Mouse (Mus musculus) kidney, adult 2 months (tissue): Measurements from ENCODE around the gene Nrp1. TPM values are rescaled to one million over a fixed set of nuclear protein-coding genes. Genes with fewer than 3 reads are reported as not detected.

Source experiments
- DNase-seq: peaks from one replicate; pipeline ENCODE4 v3.0.0; 2021
- H3K27ac ChIP-seq: fragments of 200-500 bp; 2 replicates; pipeline ENCODE4 v1.5.1; 2012; ENCODE audit warnings: low read depth, low read length, control low read depth, inconsistent platforms; ENCODE audit not compliant: insufficient read depth
- H3K27me3 ChIP-seq: fragments of 200-500 bp; replicated peaks from 2 replicates; pipeline ENCODE4 v1.6.1; 2012; ENCODE audit warnings: mild to moderate bottlenecking, moderate library complexity, low read length, inconsistent platforms; ENCODE audit not compliant: control insufficient read depth, insufficient read depth
- H3K36me3 ChIP-seq: fragments of 200-500 bp; 2 replicates; pipeline ENCODE4 v1.6.1; 2012; ENCODE audit warnings: mild to moderate bottlenecking, moderate library complexity, low read length, inconsistent platforms; ENCODE audit not compliant: control insufficient read depth, insufficient read depth
- H3K4me1 ChIP-seq: fragments of 200-500 bp; 2 replicates; pipeline ENCODE4 v1.6.1; 2011; ENCODE audit warnings: low read length; ENCODE audit not compliant: control insufficient read depth, insufficient read depth
- H3K4me3 ChIP-seq: fragments of 200-500 bp; 2 replicates; pipeline ENCODE4 v1.5.1; 2011; ENCODE audit warnings: mild to moderate bottlenecking, low read depth, low read length, control low read depth; ENCODE audit not compliant: insufficient read depth
- CTCF ChIP-seq: fragments of 200-500 bp; conservative IDR thresholded peaks from 2 replicates; pipeline ENCODE4 v1.5.1; 2011; ENCODE audit warnings: low read depth, mild to moderate bottlenecking, control low read depth, low read length, moderate library complexity, mixed read lengths; ENCODE audit not compliant: insufficient read depth, insufficient read length
- POLR2A ChIP-seq: fragments of 200-500 bp; IDR thresholded peaks from one replicate; pipeline ENCODE4 v1.6.1; 2011; ENCODE audit warnings: low read depth, low read length, control low read depth
- WGBS: fragments of 180-500 bp; shearing (Covaris S2); methylation state at CpG from one replicate; pipeline ENCODE4 v1.1.7; 2018; 5-methylcytosine and 5-hydroxymethylcytosine counted together
- polyA plus RNA-seq: library from polyadenylated mRNA; depleted of rRNA; stranded (reverse); fragments of >200 nt; gene quantifications from 2 replicates; pipeline ENCODE4 v1.2.3, GENCODE M21; 2012

The Nrp1 gene
- polyA plus RNA-seq, 1 experiment: 54.3 TPM

DNA sequence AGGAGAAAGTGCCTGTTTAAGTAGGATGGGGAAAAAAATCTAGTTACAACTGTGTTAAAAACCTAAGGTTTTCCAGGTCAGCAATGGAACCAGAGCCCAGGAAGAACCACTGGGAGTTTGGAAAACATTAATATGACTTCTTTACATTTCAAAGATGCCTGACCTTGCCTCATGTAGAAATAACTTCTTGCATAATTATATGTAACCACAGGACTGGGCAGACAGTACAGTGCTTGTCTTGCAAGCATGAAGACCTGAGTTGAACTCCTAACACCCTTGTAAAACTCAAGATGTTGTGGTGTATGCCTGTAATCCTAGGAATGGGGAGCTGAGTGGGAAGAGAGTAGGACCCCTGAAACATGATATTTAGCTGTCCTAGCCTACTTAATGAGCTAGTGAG is 61.6 kb downstream of the Nrp1 start:
- peaks cover 2% of the 10 kb centered on the region for H3K36me3 ChIP-seq

DNA sequence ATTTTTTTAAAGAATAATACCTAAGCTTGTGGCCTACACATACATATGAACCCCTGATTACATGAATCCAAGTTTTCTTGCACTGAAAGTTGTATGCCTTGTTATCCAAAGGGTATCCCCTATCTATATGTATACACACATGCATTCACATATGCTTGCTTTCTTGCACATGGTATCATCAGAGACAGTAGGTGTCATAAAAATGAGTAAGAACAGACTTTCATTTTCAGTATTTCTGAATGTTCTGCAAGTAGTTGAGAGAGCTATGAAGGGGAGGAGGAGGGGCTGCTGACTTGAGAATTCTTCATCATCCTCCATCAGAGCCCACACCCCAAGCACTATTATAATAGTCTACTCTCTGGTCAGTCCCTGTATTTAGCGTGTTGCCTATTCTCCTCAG is 62.0 kb downstream of the Nrp1 start:
- peaks cover 14% of the 10 kb centered on the region; the same call in 1 of the 2 replicates for H3K4me1 ChIP-seq
- WGBS: 100% methylated on average over 1 of the region's 1 CpGs
- H3K36me3 ChIP-seq: peaks cover 2% of the 10 kb centered on the region
- no peak overlapping the region for H3K27ac ChIP-seq
- DNase-seq: no peak
- no peaks in the 10 kb centered on the region for H3K27me3 ChIP-seq
- no peak for TF ChIP-seq CTCF
- TF ChIP-seq POLR2A: no peak
- H3K4me3 ChIP-seq: no peak overlapping the region

More for the DNA sequence above, 61.6 kb downstream of the Nrp1 start:
- DNase-seq: no peak
- no peak overlapping the region for H3K27ac ChIP-seq
- H3K4me3 ChIP-seq: no peak overlapping the region
- no peaks in the 10 kb centered on the region for H3K27me3 ChIP-seq
- TF ChIP-seq CTCF: no peak
- TF ChIP-seq POLR2A: no peak
- peaks cover 14% of the 10 kb centered on the region; the same call in 1 of the 2 replicates for H3K4me1 ChIP-seq

DNA sequence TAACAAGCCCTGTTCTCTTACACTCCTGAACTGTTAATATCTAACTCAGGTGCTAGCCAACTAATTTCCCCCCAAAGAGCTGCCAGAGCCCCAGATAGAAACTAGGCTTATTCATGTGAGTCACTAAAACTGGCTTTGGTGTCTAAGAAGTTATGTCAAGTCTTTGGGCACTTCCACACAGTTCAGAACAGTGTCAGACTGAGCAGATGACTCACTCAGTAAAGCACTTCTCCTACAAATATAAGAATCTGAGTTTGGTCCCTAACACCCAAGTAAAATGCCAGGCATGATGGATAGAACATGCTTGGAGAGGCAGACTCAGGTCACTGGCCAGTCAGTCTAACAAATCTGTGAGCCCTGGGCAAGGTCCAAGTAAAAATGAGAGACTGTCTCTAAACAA is 65.4 kb downstream of the Nrp1 start:
- 0 out of 2 replicates have a peak, but pooled peaks cover 10% of the 10 kb centered on the region for H3K4me1 ChIP-seq
- H3K27ac ChIP-seq: no peak overlapping the region
- no peak overlapping the region for H3K4me3 ChIP-seq
- no peaks in the 10 kb centered on the region for H3K27me3 ChIP-seq
- peak; percentile 35 for DNase-seq
- peaks cover 7% of the 10 kb centered on the region for H3K36me3 ChIP-seq
- TF ChIP-seq POLR2A (no peak), CTCF (no peak)

DNA sequence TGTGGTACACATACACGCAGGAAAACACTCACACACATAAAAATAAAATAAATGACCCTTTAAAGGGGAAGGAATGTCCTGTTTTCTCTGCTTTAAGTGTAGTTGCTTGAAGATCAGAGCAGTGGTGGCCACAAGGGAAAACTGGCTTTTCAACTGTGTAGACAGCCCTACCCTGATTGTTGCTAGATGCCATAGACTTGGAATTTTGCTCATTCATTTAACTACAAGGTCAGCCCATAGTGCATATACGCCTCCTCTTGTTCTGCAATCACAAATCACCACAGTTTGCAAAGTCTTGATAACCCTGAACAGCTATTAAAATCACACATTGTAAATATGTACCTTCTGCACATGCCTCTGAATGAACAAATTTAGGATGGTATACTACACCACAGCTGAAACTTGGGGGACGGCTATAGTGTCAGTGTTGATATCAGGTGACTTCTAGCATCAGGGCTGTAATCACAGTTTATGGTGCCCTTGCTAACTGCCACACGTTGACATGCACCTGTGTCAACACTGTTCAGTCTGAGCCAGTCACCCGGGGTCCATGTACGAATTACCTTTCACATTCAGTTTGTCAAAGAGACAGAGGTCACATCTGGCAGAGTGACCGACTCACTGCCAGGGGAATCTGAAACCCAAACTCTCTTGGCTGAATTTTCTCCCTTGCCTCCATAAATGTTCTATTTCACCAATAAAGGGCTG is 66.4 kb downstream of the Nrp1 start:
- no peak overlapping the region for H3K4me3 ChIP-seq
- WGBS: 63% methylated on average over 7 of the region's 7 CpGs
- no peaks in the 10 kb centered on the region for H3K27me3 ChIP-seq
- no peak overlapping the region for H3K27ac ChIP-seq
- H3K36me3 ChIP-seq: peaks cover 7% of the 10 kb centered on the region
- no peak for DNase-seq
- no peak for TF ChIP-seq CTCF
- no peak for TF ChIP-seq POLR2A
- 0 out of 2 replicates have a peak, but pooled peaks cover 10% of the 10 kb centered on the region for H3K4me1 ChIP-seq

- Histone ChIP-seq H3K4me3 (no peak overlapping the region), H3K36me3 (peaks cover 5% of the 10 kb centered on the region; the same call in 1 of the 2 replicates), H3K27ac (no peak overlapping the region), H3K27me3 (no peaks in the 10 kb centered on the region), H3K4me1 (0 out of 2 replicates have a peak, but pooled peaks cover 10% of the 10 kb centered on the region)
- TF ChIP-seq POLR2A (no peak), CTCF (no peak)
- no peak for DNase-seq
- 83% methylated on average over 3 of the region's 3 CpGs for WGBS
These were observed 68.7 kb downstream of the Nrp1 start for GRCm38 (mm10) chr8:128427071-128427470.

DNA sequence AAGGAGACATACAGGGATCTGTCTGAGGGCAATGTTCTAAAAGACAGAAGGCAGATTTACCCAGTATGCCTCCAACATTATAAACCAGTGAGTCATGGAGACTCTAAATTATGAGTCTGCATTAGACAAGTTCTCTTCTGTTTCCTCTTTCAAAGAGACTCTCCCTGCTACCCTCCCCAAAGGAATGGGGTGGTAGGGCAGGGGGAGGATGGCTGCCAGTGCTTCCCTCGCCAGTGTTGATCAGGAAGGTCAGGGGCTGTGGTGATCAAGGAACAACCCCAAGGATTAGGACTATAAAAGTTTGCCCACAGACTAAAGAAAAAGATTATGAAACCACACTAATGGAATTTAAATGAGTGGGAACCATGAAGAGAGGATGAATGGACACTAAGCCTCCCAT is 70.6 kb downstream of the Nrp1 start:
- peaks cover 5% of the 10 kb centered on the region; the same call in 1 of the 2 replicates for H3K36me3 ChIP-seq
- WGBS: 84% methylated on average over 1 of the region's 1 CpGs

GRCm38 (mm10) chr8:128431082-128431481 is 72.7 kb downstream of the Nrp1 start:
- Histone ChIP-seq H3K4me3 (no peak overlapping the region), H3K27ac (peak overlapping the region; percentile 16), H3K4me1 (no peaks in the 10 kb centered on the region), H3K27me3 (no peaks in the 10 kb centered on the region), H3K36me3 (peaks cover 7% of the 10 kb centered on the region)
- no peak for DNase-seq
- TF ChIP-seq CTCF: no peak
- no peak for TF ChIP-seq POLR2A
- 86% methylated on average over 1 of the region's 1 CpGs for WGBS

More for the DNA sequence above, 70.6 kb downstream of the Nrp1 start:
- TF ChIP-seq POLR2A: no peak
- TF ChIP-seq CTCF: no peak
- 0 out of 2 replicates have a peak, but pooled peaks cover 2% of the 10 kb centered on the region for H3K4me1 ChIP-seq
- no peak for DNase-seq
- no peak overlapping the region for H3K4me3 ChIP-seq
- H3K27me3 ChIP-seq: no peaks in the 10 kb centered on the region
- H3K27ac ChIP-seq: no peak overlapping the region
